Mouse (Mus musculus) skeletal muscle tissue, adult 2 months (tissue): ENCODE results near the gene Manf.

ENCODE experiments used
- DNase-seq: peaks from one replicate; pipeline ENCODE4 v3.0.0-alpha.2; 2012; ENCODE audit warnings: low read depth, low spot score

Manf gene

GRCm38 (mm10) chr9:106884996-106885900 is 6.5 kb downstream of the Manf start:
- no peak for DNase-seq

GRCm38 (mm10) chr9:106884306-106884705 is 7.5 kb downstream of the Manf start:
- no peak for DNase-seq

DNA sequence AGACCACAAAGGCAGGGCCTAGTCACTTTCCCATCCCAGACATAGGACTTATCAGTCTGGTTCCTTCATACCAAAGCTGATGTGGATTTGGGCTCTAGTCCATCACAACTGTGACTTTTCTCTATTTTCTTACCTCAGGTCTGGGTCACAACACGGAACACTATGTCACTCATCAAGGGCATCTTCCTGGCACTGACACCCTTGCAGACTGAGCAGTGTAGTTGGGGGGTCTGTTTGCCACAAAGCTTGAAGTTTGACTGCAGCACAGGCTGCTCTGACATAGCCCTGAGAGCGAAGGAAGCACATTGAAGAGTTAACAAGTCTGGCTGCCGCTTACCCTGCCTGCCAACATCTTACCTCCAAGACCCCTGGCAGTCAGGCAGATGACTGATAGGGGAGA is 8.7 kb downstream of the Manf start:
- DNase-seq, result no peak

GRCm38 (mm10) chr9:106882176-106882575 is 9.6 kb downstream of the Manf start:
- no peak for DNase-seq

GRCm38 (mm10) chr9:106881071-106881755 is 10.6 kb downstream of the Manf start:
- DNase-seq, result no peak

DNA sequence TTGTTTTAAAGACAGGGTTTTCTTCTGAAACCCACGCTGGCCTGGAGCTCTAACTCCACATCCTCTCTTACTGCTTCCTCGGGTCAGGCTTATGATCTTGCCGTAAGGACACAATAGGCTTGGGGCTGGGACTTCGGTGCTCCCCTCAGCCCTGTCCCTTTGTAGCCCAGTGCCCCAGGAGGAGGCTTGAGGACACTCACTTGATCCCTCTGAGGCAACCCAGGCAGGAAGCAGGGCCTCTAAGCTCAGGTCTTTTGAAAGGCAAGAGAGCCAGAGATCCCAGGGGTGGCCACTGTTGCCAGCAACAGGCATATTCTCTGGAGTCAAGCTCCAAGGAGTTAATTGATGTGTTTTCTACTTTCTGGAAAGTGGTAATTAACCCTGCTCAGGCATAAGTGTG is 12.3 kb downstream of the Manf start:
- DNase-seq, result no peak

GRCm38 (mm10) chr9:106876666-106877065 is 15.1 kb downstream of the Manf start:
- no peak for DNase-seq

DNA sequence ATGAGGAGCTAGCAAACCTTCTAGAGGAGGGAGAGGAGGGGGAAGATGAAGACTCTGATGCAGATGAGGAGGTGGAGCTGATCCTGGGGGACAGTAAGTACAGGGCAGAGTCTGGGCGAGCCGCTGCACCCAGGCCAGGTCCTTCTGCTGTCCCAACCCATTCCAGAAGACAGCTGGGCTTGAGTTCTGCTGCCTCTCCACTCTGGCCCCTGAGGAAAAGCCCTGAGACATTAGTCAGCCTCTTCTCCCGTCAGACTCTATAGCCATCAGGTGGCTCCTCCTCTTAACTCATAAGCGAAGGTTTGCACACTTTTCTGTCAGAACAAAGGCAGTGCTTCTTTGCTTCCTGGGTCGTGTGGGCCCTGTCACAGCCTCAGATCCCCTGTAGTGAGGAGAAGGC is 17.6 kb downstream of the Manf start:
- DNase-seq, result no peak

- no peak for DNase-seq
Observed at GRCm38 (mm10) chr9:106858036-106858435, 33.7 kb downstream of the Manf start.

DNA sequence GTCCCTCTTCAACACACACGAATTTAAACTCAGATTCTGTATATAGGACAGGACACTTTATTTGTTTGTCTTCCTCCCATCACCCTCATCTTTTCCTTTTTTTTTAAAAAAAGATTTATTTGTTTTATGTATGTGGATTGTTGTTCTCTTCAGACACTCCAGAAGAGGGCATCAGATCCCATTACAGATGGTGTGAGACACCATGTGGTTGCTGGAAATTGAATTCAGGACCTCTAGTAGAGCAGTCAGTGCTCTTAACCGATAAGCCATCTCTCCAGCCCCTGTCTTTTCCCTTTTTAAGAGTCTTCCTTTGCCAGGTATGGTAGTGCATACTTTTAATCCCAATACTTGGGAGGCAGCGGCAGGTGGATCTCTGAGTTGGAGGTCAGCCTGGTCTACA is 35.1 kb downstream of the Manf start:
- DNase-seq, result no peak

- no peak for DNase-seq
Observed at GRCm38 (mm10) chr9:106842800-106843199, 49.0 kb downstream of the Manf start.

DNA sequence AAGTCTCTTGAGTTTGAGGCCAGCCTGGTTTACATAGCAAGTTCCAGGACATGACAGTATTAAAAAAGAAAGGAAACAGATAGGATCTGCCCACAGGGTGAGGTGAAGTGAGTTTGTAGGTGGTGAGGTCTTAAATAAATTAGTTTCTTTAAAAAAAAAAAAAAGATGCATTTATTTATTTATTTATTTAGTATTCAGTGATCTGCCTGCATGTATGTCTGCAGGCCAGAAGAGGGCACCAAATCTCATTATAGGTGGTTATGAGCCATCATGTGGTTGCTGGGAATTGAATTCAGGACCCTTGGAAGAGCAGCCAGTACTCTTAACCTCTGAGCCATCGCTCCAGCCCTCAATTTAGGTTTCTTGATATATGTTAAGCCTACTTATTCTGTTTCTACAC is 51.2 kb downstream of the Manf start:
- no peak for DNase-seq

GRCm38 (mm10) chr9:106822381-106823104 is 69.2 kb downstream of the Manf start:
- peak; percentile 60 for DNase-seq

- peak; percentile 96 for DNase-seq
Observed at GRCm38 (mm10) chr9:106821618-106822380, 70.0 kb downstream of the Manf start, which contains the start of gene Dcaf1. TSS of gene Dcaf1 (plus strand) at chr9:106821874.

- no peak for DNase-seq
Observed at GRCm38 (mm10) chr9:106821050-106821617, 70.6 kb downstream of the Manf start.

DNA sequence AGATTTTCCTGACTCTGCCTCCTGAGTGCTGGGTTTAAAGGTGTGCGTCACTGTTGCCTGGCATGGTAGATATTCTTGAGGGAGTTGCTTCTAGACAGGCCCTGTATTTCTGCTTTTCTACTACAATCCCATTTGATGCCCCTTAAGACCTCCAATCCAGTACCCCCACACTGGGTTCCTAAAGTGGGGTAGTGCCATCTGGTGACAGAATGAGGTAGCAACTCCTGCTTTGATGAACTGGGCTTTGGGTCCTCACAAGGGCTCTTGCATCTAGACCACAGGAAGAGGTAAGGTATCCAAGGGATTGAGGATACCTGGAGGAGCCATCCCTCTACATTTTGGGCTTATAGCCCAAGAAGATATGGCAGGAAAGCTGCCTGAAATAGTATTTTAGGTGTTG is 72.6 kb downstream of the Manf start:
- no peak for DNase-seq

GRCm38 (mm10) chr9:106818191-106818590 is 73.6 kb downstream of the Manf start:
- no peak for DNase-seq

DNA sequence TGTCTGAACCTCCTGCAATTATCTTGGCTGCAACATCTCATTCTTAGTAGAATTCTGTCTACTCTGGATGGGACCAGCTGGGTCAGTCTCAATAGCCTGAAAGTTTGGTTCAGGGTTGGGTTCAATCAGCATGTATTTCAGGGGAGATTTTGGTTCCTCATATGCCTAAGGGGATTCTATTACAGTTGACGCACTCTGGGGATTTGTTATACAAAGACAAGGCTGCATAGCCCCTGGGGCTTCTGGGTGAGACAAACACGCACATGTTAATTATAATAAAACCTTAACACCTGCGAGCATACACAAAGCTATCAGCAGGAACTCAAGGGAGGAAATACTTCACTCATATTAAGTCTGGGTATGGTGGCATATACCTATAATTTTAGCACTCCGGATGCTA is 85.3 kb downstream of the Manf start:
- no peak for DNase-seq

DNA sequence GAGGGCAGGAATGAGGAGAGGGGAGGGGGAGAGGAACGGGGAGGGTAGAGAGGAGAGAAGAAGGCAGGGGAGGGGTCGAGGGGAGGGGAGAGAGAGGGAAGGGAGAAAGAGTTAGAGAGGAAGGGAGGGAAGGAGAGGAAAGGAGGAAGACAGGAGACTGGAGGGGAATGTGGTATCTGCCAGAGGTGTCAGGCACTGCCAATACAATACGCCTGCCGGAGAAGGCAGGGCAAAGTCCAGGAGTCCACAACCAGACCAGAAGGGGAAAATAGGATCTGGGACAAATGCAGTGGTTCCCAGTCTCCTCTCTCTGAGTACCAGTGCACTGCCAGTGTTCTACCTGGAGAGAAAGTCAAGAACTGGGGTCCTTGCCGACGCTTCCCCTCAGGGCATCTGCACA is 100.9 kb downstream of the Manf start:
- no peak for DNase-seq

DNA sequence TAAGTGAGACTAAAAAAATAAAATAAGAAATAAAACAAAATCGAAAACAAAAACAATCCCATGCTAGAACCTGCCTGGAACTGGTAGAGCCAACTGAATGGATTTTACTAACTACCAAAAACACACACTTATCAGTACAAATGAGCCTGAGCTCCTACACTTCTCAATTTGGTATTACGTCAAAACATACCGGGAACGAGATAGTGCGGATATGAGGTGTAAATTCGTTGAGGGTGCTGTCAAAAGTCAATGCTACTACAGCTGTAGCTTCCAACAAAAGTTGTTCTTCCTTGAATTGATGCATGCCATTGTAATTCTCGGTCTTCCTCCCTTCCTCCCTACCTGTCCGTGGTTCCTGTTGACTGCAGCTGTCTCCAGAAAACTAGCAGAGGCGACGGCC is 102.4 kb downstream of the Manf start:
- no peak for DNase-seq

DNA sequence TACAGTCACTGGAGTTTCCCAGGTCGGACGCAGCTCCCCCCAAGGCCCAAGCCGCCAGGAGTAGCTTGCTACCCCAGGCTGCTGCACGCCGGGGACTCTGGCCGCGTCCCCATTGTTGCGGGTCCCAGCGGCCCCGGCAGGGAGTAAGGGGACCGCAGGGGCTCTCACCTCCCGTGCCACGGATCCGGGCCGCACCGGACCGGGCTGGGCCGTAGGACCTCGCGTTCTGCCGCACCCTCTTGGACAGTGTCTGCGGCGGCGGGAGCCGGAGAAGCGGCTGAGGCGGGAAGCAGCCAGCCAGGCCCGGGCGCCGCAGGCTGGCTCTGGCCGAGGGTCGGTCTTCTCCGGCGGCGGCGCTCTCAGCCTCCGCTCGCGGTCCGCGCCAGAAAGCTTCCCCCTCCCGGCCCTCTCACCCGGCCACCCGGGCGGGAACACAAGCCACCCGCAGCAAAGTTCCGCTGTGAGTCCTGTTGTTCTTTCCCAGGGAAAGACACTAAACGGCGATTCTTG is 102.9 kb downstream of the Manf start, which contains the start of gene Rad54l2:
Gene Rad54l2, minus strand, starts transcription at position 383 of the 510 bp plus-strand sequence.
- peak; percentile 48 for DNase-seq
